Mouse (Mus musculus): ENCODE results near the gene Ifi208. TPM values are rescaled to one million over a fixed set of nuclear protein-coding genes. Genes with fewer than 3 reads are reported as not detected.

Gene Ifi208
- polyA plus RNA-seq, 1 experiment from 2014 or later: not detected

DNA sequence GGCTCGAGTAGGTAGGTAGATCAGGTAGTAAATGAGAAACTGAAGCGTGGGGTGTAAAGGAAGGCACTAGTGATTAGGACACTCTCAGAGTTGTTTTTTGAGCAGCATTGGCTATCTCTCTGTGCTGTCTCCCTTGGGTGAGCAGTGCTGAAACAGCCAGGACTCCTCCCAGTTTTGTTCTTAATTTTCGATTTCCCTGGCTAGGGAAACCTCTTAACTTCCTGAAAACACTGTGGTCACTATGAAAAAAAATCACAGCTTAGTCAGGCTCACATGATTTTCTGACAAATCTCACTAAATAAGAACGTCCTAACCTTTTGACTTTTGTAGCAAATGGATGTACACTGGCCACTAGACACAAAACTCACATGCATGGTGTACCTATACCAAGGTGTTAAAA, 68.2 kb downstream of the Ifi208 start, which contains the start of gene Ifi207:
Gene Ifi207 (minus strand): TSS at position 92 of the 400 bp plus-strand sequence.
- H3K9me3 ChIP-seq: no peaks in the 10 kb centered on the region
- H3K36me3 ChIP-seq: no peaks in the 10 kb centered on the region
- 81% methylated on average over 4 of the region's 4 CpGs for WGBS
- H3K4me3 ChIP-seq: no peak within 1 kb of the TSS
- no peaks in the 10 kb centered on the region for H3K4me1 ChIP-seq
- H3K9ac ChIP-seq (replicated peaks): no peak within 1 kb of the TSS
- H3K27me3 ChIP-seq: no peaks in the 10 kb centered on the region
- H3K27ac ChIP-seq (replicated peaks): no peak within 1 kb of the TSS
- ATAC-seq (replicated peaks): no peak
- H3K4me2 ChIP-seq (replicated peaks): no peak within 1 kb of the TSS

- Histone ChIP-seq H3K27me3 (no peaks in the 10 kb centered on the region), H3K9ac (replicated peaks) (no peak overlapping the region), H3K36me3 (no peaks in the 10 kb centered on the region), H3K27ac (replicated peaks) (no peak overlapping the region), H3K4me3 (no peak overlapping the region), H3K4me2 (replicated peaks) (no peak overlapping the region), H3K4me1 (no peaks in the 10 kb centered on the region), H3K9me3 (no peaks in the 10 kb centered on the region)
- 71% methylated on average over 1 of the region's 1 CpGs for WGBS
- no peak for ATAC-seq (replicated peaks)
Observed at GRCm38 (mm10) chr1:173742262-173742661, 68.8 kb downstream of the Ifi208 start.

Small RNA genes within 50 kb of the gene (microRNA-seq; reads per million reads assigned to microRNA genes)
- gene Gm44339: not detected

Other genes starting within 250 kb of the Ifi208 start
- gene Ifi206, start 182.6 kb upstream of the Ifi208 start, polyA plus RNA-seq (2015; fragmentation: Nextera tagmentation; extraction: Ambion mirVana): 0.34 TPM in 1 of 2 replicates, not detected in the other
- gene Ifi214, start 137.7 kb upstream of the Ifi208 start, polyA plus RNA-seq (2015; fragmentation: Nextera tagmentation; extraction: Ambion mirVana): not detected in 2 replicates
- gene Ifi213, start 74.4 kb upstream of the Ifi208 start, polyA plus RNA-seq (2015; fragmentation: Nextera tagmentation; extraction: Ambion mirVana): not detected in 2 replicates
- 0.05 and 0.14 TPM in 2 replicates for gene Ifi209, start 42.8 kb upstream of the Ifi208 start, polyA plus RNA-seq (2015; fragmentation: Nextera tagmentation; extraction: Ambion mirVana)
- gene Ifi207, start 68.1 kb downstream of the Ifi208 start, polyA plus RNA-seq (2015; fragmentation: Nextera tagmentation; extraction: Ambion mirVana): 0.27 and 0.45 TPM in 2 replicates
- gene Ifi204, start 93.3 kb downstream of the Ifi208 start, polyA plus RNA-seq (2015; fragmentation: Nextera tagmentation; extraction: Ambion mirVana): 0.55 and 0.59 TPM in 2 replicates
- gene Ifi211, start 239.4 kb downstream of the Ifi208 start, polyA plus RNA-seq (2015; fragmentation: Nextera tagmentation; extraction: Ambion mirVana): 0.19 TPM in 2 replicates